Mouse (Mus musculus) lung, embryonic 14.5 days (tissue): ENCODE results near the gene Cul1. TPM values are rescaled to one million over a fixed set of nuclear protein-coding genes. Genes with fewer than 3 reads are reported as not detected.
"Not testable (repeated sequence)": the region's sequence is repeated elsewhere in the genome, so short reads cannot be mapped to it uniquely, and the experiment has no call there.

ENCODE experiments used
- ATAC-seq: fragments of 200-750 bp; cut with Nextera tagmentation; 2 replicates; pipeline ENCODE4 v1.8.0; 2017; ENCODE audit warnings: mild to moderate bottlenecking, moderate TSS enrichment, moderate library complexity; ENCODE audit not compliant: insufficient read depth
- DNase-seq: peaks from one replicate; pipeline ENCODE4 v3.0.0-alpha.2; 2015
- H3K27ac ChIP-seq: fragments of 300-500 bp; sonication (generic); 2 replicates; pipeline ENCODE4 v1.5.1; 2014; ENCODE audit warnings: low read depth, mild to moderate bottlenecking, moderate library complexity
- H3K27me3 ChIP-seq: fragments of 300-500 bp; sonication (generic); 2 replicates; pipeline ENCODE4 v1.6.1; 2014; ENCODE audit warnings: low read length, control low read depth; ENCODE audit not compliant: insufficient read depth
- H3K36me3 ChIP-seq: fragments of 300-500 bp; sonication (generic); 2 replicates; pipeline ENCODE4 v1.6.1; 2014; ENCODE audit warnings: control low read depth; ENCODE audit not compliant: insufficient read depth
- H3K4me1 ChIP-seq: fragments of 300-500 bp; sonication (generic); 2 replicates; pipeline ENCODE4 v1.6.1; 2014; ENCODE audit warnings: antibody characterized with exemption, control low read depth; ENCODE audit not compliant: insufficient read depth
- H3K4me2 ChIP-seq: fragments of 300-500 bp; sonication (generic); 2 replicates; pipeline ENCODE4 v1.6.1; 2014; ENCODE audit warnings: mild to moderate bottlenecking
- H3K4me3 ChIP-seq: fragments of 300-500 bp; sonication (generic); 2 replicates; pipeline ENCODE4 v1.5.1; 2014; ENCODE audit warnings: low read depth, low read length
- H3K9ac ChIP-seq: fragments of 300-500 bp; sonication (generic); 2 replicates; pipeline ENCODE4 v1.6.1; 2014
- H3K9me3 ChIP-seq: fragments of 300-500 bp; sonication (generic); 2 replicates; pipeline ENCODE4 v1.6.1; 2016; ENCODE audit warnings: low read depth, low read length, control low read depth
- CTCF ChIP-seq: IDR thresholded peaks from 2 replicates; pipeline ENCODE4 v1.5.1; 2016; ENCODE audit warnings: antibody characterized with exemption, low read depth
- WGBS: fragments of 180-500 bp; shearing (Covaris S2); extraction: QIAGEN DNeasy Blood & Tissue Kit; methylation state at CpG from one replicate; pipeline ENCODE4 v1.1.7; 2014; 5-methylcytosine and 5-hydroxymethylcytosine counted together
- polyA plus RNA-seq: library from polyadenylated mRNA; unstranded; fragments of >200 nt; fragmentation: Nextera tagmentation; extraction: Ambion mirVana; gene quantifications from 2 replicates; pipeline ENCODE4 v1.2.1, GENCODE M21; 2014

Cul1 gene
- polyA plus RNA-seq, 1 experiment from 2014 or later: 155 TPM

DNA sequence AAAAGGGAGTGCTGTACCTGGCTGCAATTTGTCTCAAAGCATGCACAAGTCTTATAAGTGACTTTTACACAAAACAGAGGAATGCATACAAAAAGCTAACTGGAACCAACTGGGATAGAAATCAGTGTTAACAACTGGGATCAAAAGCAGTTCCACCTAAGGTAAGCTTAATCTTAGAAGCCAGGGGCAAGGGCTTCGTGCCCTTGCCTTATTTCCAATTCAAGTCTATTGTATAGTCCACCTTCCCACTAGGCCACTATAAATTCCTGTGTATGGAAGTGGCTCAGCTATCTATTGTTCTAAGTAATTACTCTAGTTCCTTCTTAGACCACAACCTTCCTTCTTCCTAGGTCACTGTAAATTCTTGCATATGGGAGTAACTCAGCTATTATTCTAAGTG is 27.1 kb upstream of the Cul1 start:
- TF ChIP-seq CTCF: no peak
- no peaks in the 10 kb centered on the region for H3K9me3 ChIP-seq
- no peaks in the 10 kb centered on the region for H3K4me1 ChIP-seq
- no peak overlapping the region for H3K27ac ChIP-seq
- H3K36me3 ChIP-seq: no peaks in the 10 kb centered on the region
- DNase-seq (no peak), ATAC-seq (no peak)
- H3K27me3 ChIP-seq: no peaks in the 10 kb centered on the region
- H3K9ac ChIP-seq: no peak overlapping the region
- H3K4me2 ChIP-seq: no peak overlapping the region
- H3K4me3 ChIP-seq: no peak overlapping the region
- WGBS: 56% methylated on average over 1 of the region's 1 CpGs

DNA sequence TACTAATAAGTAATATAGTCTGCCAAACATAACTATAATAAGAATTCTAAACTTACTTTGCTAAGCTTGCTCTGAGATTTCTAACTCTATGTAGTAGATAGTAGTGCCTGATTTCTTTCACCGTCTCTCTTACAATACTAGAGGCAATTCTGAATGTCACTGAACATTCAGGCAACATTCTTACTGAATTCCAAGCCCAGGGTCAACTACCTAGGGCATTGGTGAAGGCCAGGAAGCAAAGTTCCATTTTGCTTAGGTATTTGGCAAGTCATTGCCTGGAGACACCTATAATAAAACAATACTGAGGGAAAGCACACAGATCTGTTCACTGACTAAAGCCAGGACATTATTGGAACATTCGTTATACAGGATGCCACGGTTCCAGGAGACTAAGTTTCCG is 26.6 kb upstream of the Cul1 start:
- not testable (repeated sequence) for ATAC-seq, H3K27me3 ChIP-seq, H3K9ac ChIP-seq, H3K4me3 ChIP-seq, DNase-seq, H3K4me1 ChIP-seq, H3K36me3 ChIP-seq, H3K27ac ChIP-seq, H3K4me2 ChIP-seq, H3K9me3 ChIP-seq
- WGBS: 77% methylated on average over 4 of the region's 4 CpGs

DNA sequence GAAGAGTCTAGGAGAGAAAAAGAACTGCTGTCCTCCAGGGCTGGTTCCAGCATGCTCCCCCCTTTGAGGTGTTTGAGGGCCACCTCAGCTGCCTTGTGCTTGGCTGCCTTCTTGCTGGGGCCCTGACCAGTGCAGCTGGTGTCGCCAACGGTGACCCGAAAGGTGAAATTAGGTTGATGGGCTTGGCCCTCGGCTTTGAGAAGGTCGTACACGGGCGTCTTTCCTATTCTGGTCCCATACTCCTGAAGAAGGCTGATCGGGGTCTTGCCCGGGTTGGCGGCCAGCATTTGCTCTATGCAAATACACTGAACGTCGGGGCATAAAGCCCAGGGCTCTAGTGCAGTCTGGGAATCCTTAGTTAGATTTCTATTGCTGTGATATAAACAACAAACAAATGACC is 20.4 kb upstream of the Cul1 start:
- H3K4me2 ChIP-seq, H3K9ac ChIP-seq, ATAC-seq, H3K4me1 ChIP-seq, H3K4me3 ChIP-seq, H3K27ac ChIP-seq, DNase-seq, H3K27me3 ChIP-seq, H3K36me3 ChIP-seq, H3K9me3 ChIP-seq: not testable (repeated sequence)
- 86% methylated on average over 9 of the region's 12 CpGs for WGBS

DNA sequence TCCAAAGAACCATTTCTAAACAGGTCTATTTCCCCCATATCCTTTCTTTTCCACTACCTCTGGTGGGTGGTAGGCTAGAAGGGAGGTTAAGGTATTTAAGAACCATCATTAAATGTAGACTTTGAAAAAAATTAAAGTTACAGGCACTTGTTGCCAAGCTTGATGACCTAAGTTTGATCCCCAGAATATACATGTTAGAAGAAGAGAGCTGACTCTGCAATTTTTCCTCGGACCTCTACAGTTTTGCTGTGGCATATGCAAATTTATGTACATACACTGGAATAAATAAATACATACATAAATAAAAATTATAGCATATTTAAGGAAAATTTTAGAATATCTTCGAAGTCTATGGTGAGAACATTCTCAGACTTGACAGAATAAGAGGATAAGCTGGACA is 13.1 kb upstream of the Cul1 start:
- Histone ChIP-seq H3K4me2 (no peak overlapping the region), H3K9ac (no peak overlapping the region), H3K4me1 (no peaks in the 10 kb centered on the region), H3K4me3 (no peak overlapping the region), H3K27ac (no peak overlapping the region), H3K27me3 (no peaks in the 10 kb centered on the region), H3K36me3 (no peaks in the 10 kb centered on the region), H3K9me3 (no peaks in the 10 kb centered on the region)
- TF ChIP-seq CTCF: no peak
- ATAC-seq (no peak), DNase-seq (no peak)
- WGBS: 75% methylated on average over 2 of the region's 2 CpGs

DNA sequence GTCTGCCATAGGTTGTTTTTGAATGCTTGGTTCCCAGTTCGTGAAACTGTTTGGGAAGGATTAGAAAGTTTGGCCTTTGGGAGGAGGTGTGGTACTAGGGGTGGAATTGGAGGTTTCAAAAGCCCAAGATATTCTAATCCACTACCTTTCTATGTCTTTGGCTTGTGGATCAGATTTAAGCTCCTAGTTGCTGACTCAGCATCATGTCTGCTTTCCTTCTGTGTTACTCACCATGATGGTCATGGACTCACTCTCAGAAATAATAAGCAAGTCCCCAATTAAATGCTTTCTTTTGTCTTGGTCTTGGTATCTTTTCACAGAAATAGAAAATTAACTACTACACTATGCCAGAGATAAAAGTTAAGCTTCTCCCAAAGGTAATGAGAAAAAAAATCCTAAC is 5.5 kb upstream of the Cul1 start:
- no peak for TF ChIP-seq CTCF
- Histone ChIP-seq H3K9me3 (no peaks in the 10 kb centered on the region), H3K27ac (no peak overlapping the region), H3K27me3 (no peaks in the 10 kb centered on the region), H3K9ac (no peak overlapping the region), H3K4me3 (no peak overlapping the region), H3K36me3 (no peaks in the 10 kb centered on the region), H3K4me1 (no peaks in the 10 kb centered on the region), H3K4me2 (no peak overlapping the region)
- 76% methylated on average over 1 of the region's 1 CpGs for WGBS
- ATAC-seq (no peak), DNase-seq (no peak)

DNA sequence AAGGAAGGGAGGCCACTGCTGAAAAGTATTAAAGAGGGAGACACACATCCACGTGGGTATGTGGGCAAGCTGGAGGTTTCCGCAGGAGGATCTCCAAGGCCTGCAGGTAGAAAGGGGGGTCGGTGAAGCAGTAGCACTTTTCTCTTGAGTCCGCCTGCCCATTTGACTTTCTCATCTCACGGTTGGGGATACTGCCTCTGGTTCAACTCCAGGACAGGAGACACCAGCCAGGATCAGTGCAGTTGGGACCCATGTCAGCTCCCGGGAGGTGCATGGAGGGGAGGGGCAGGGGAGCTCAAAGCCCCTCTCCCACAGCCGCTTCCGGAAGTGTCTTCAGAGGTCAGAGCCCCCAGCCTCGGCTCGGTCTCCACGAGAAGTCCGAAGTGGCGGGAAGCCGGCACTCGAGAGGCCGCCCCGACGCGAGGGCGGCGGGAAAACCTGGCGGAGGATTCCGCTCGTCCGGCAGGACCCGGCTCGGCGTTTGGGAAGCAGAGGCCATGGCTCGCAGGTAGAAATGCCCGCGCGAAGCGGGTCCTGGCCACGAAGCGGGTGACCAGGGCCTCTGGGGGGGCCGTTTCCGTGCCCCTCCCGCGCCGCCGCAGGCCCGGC is 428 bp downstream of the Cul1 start:
- Histone ChIP-seq H3K9ac (peak overlapping the region; percentile 99), H3K4me1 (no peaks in the 10 kb centered on the region), H3K4me3 (peak overlapping the region; percentile 96), H3K36me3 (no peaks in the 10 kb centered on the region), H3K4me2 (peak overlapping the region; percentile 77), H3K27ac (peak overlapping the region; percentile 99), H3K9me3 (no peaks in the 10 kb centered on the region), H3K27me3 (no peaks in the 10 kb centered on the region)
- WGBS: under 1% methylated on average over 33 of the region's 42 CpGs
- no peak for TF ChIP-seq CTCF
- peak; percentile 62 for ATAC-seq
- DNase-seq: peak; percentile 88

DNA sequence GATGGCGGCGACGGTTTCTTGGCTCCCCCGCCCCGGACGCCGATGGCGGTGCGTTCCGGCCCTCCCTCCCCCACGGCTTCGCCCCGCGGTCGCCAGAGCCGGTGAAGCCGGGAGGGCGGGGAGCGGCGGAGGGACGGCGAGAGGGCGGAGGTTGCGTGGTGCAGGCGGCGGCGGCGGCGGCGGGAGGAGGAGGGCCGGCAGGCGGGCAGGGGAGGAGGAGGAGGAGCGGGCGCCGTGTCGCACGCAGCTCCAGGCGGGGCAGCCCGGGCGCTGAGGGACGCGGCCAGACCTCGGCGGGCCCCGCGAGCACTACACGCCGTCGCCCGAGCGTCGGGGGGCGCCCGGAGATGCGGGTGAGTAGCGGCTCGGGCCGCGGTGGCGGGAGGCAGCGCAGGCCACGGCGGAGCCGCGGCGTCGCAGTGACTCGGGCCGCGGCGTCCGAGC is 955 bp downstream of the Cul1 start:
- no peak for TF ChIP-seq CTCF
- WGBS: 0% methylated on average over 26 of the region's 72 CpGs
- H3K9me3 ChIP-seq: no peaks in the 10 kb centered on the region
- H3K9ac ChIP-seq: peak overlapping the region; percentile 99
- no peaks in the 10 kb centered on the region for H3K27me3 ChIP-seq
- peak overlapping the region; percentile 96 for H3K4me3 ChIP-seq
- peak; percentile 91 for ATAC-seq
- peak overlapping the region; percentile 77 for H3K4me2 ChIP-seq
- H3K27ac ChIP-seq: peak overlapping the region; percentile 99
- no peaks in the 10 kb centered on the region for H3K36me3 ChIP-seq
- peak; percentile 81 for DNase-seq
- H3K4me1 ChIP-seq: no peaks in the 10 kb centered on the region
